Mouse (Mus musculus) heart, postnatal 25 days (tissue): ENCODE data around the gene Mtif3. TPM values are rescaled to one million over a fixed set of nuclear protein-coding genes. Genes with fewer than 3 reads are reported as not detected.

Experiments
- DNase-seq: peaks from one replicate; pipeline ENCODE4 v3.0.0; 2022; ENCODE audit warnings: low spot score
- intact Hi-C: fragments of 180-260 bp; cut with DNase I; formaldehyde crosslinking; loops from one replicate; pipeline ENCODE4 v1.15.1; 2025
- total RNA-seq, 2 experiments: library from RNA; stranded (reverse); gene quantifications; 2 replicates each; pipeline ENCODE4 v1.2.3; 2021

The Mtif3 gene
- total RNA-seq: 10 to 100 TPM; 20.4 to 23.4 TPM

- intact Hi-C loops: loop anchor here (1.0 to 5.0 kb wide), 2 partner anchors 14 to 126 kb away; no protein-coding TSS in a partner anchor
- peak; percentile 59 for DNase-seq
Observed at GRCm38 (mm10) chr5:146963118-146963936, at the start of gene Mtif3. Gene Mtif3 (minus strand): TSS chr5:146963800.

- intact Hi-C loops: no loop called here
Observed at GRCm38 (mm10) chr5:147011333-147011732, 47.7 kb upstream of the Mtif3 start.

GRCm38 (mm10) chr5:147003303-147003702 is 39.7 kb upstream of the Mtif3 start:
- no peak for DNase-seq
- intact Hi-C loops: no loop called here

More at GRCm38 (mm10) chr5:147011333-147011732, 47.7 kb upstream of the Mtif3 start:
- DNase-seq: no peak

GRCm38 (mm10) chr5:147001312-147001711 is 37.7 kb upstream of the Mtif3 start:
- intact Hi-C loops: no loop called here
- DNase-seq: no peak

- no peak for DNase-seq
- intact Hi-C loops: no loop called here
Observed at GRCm38 (mm10) chr5:146998802-146999201, 35.2 kb upstream of the Mtif3 start.

- DNase-seq: no peak
- intact Hi-C loops: no loop called here
Observed at GRCm38 (mm10) chr5:146996812-146997211, 33.2 kb upstream of the Mtif3 start.

- no peak for DNase-seq
- intact Hi-C loops: no loop called here
Observed at GRCm38 (mm10) chr5:146994973-146995372, 31.4 kb upstream of the Mtif3 start.

GRCm38 (mm10) chr5:146993509-146993908 is 29.9 kb upstream of the Mtif3 start:
- DNase-seq: no peak
- intact Hi-C loops: no loop called here

GRCm38 (mm10) chr5:146989051-146989450 is 25.5 kb upstream of the Mtif3 start:
- DNase-seq: no peak
- intact Hi-C loops: no loop called here

GRCm38 (mm10) chr5:146987588-146987987 is 24.0 kb upstream of the Mtif3 start:
- intact Hi-C loops: no loop called here
- DNase-seq: no peak

GRCm38 (mm10) chr5:146985725-146986433 is 22.3 kb upstream of the Mtif3 start:
- DNase-seq: no peak
- intact Hi-C loops: no loop called here

- DNase-seq: peak; percentile 11
- intact Hi-C loops: loop anchor here (1.0 to 5.0 kb wide), 4 partner anchors 40 to 334 kb away; no protein-coding TSS in a partner anchor
Observed at GRCm38 (mm10) chr5:146983216-146983615, 19.6 kb upstream of the Mtif3 start.

GRCm38 (mm10) chr5:146981376-146981775 is 17.8 kb upstream of the Mtif3 start:
- DNase-seq: no peak
- intact Hi-C loops: loop anchor here (5.0 kb wide), 2 partner anchors 136 to 336 kb away; no protein-coding TSS in a partner anchor

- intact Hi-C loops: no loop called here
- DNase-seq: no peak
Observed at GRCm38 (mm10) chr5:146974781-146975123, 11.2 kb upstream of the Mtif3 start.

- no peak for DNase-seq
- intact Hi-C loops: no loop called here
Observed at GRCm38 (mm10) chr5:146973858-146974780, 10.5 kb upstream of the Mtif3 start.

- DNase-seq: no peak
Observed at GRCm38 (mm10) chr5:146973353-146973752, 9.8 kb upstream of the Mtif3 start.

GRCm38 (mm10) chr5:146971776-146972561 is 8.4 kb upstream of the Mtif3 start:
- intact Hi-C loops: no loop called here
- DNase-seq: no peak

More at GRCm38 (mm10) chr5:146973353-146973752, 9.8 kb upstream of the Mtif3 start:
- intact Hi-C loops: no loop called here

- intact Hi-C loops: no loop called here
- no peak for DNase-seq
Observed at GRCm38 (mm10) chr5:146968695-146969393, 5.2 kb upstream of the Mtif3 start.

GRCm38 (mm10) chr5:146963937-146964278 is 308 bp upstream of the Mtif3 start:
- no peak for DNase-seq
- intact Hi-C loops: loop anchor here (1.0 to 5.0 kb wide), 2 partner anchors 15 to 127 kb away; no protein-coding TSS in a partner anchor
